Comparison of ENCODE assay signal across 8 mouse cellular contexts in the genomic region with DNA sequence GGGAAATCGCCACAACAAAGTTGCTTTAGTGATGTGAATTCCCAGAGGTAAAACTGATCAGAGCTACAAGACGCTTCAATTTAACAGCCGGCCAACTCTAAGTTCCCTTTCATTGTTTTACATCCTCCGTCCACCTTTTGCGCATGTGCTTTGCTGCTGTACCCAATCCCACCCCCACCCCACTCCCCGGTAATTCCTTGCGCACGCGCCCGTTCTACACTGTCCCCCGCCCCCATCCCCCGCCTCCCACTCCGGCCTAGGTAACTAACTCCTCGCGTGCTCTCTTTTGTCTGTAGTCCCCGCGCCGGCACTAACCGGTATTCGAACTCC. TPM values are rescaled to one million over a fixed set of nuclear protein-coding genes. Genes with fewer than 3 reads are reported as not detected.
A peak's percentile ranks its signal among the peaks of the same experiment; 100 is the strongest.
DNase-seq lines count a peak whose midpoint lies in the region; ATAC-seq and TF ChIP-seq lines count a peak whose summit lies in the region.

No protein-coding gene starts in this region.

- no peaks in the 10 kb centered on the region for H3K9me3 ChIP-seq in G1E (replicated peaks)
- H3K9me3 ChIP-seq in heart, postnatal 0 days (replicated peaks; ENCODE audit: control insufficient read depth, low read length): no peaks in the 10 kb centered on the region

- no peaks in the 10 kb centered on the region for H3K27me3 ChIP-seq in G1E (ENCODE audit: insufficient read depth, low read length)
- no peaks in the 10 kb centered on the region for H3K27me3 ChIP-seq in heart, postnatal 0 days (ENCODE audit: control insufficient read depth, insufficient read depth, low read length)

- no peak for ATAC-seq in G1E (ENCODE audit: extremely low read depth, insufficient number of reproducible peaks, low FRiP score, poor library complexity, severe bottlenecking)
- ATAC-seq in heart, postnatal 0 days (ENCODE audit: insufficient read depth, low read depth): peak; percentile 1; the same call in 1 of the 2 replicates
- peak; percentile 15; the same call in 1 of the 2 replicates for ATAC-seq in megakaryocyte progenitor cell, adult 5-6 weeks (replicated peaks; ENCODE audit: poor library complexity)

- H3K4me2 ChIP-seq in heart, postnatal 0 days (ENCODE audit: low read depth, low read length): peak overlapping the region; percentile 85

- WGBS in heart, postnatal 0 days: under 1% methylated on average over 20 of the region's 20 CpGs

- H3K4me3 ChIP-seq in G1E (ENCODE audit: low read depth, low read length): peak overlapping the region; percentile 74
- peak overlapping the region; percentile 80 for H3K4me3 ChIP-seq in heart, postnatal 0 days (ENCODE audit: low read depth, low read length)

- TF ChIP-seq CTCF in G1E (IDR thresholded peaks at IDR 0.05; ENCODE audit: low read depth, low read length): no peak
- no peak for TF ChIP-seq CTCF in heart, postnatal 0 days (IDR thresholded peaks at IDR 0.05; ENCODE audit: low read depth)

- H3K36me3 ChIP-seq in G1E (replicated peaks): peaks cover 55% of the 10 kb centered on the region
- H3K36me3 ChIP-seq in heart, postnatal 0 days (replicated peaks; ENCODE audit: control insufficient read depth, insufficient read depth, low read length): peaks cover 25% of the 10 kb centered on the region

- H3K4me1 ChIP-seq in G1E (ENCODE audit: insufficient read depth, low read depth, low read length): peaks cover 51% of the 10 kb centered on the region
- H3K4me1 ChIP-seq in heart, postnatal 0 days (ENCODE audit: control insufficient read depth, insufficient read depth): peaks cover 12% of the 10 kb centered on the region; the same call in 1 of the 2 replicates

- TF ChIP-seq EP300 in heart, postnatal 0 days (IDR thresholded peaks at IDR 0.05; ENCODE audit: low read depth): no peak

- H3K9ac ChIP-seq in heart, postnatal 0 days (replicated peaks; ENCODE audit: low read depth, low read length): peak overlapping the region; percentile 50

- H3K27ac ChIP-seq in heart, postnatal 0 days (ENCODE audit: low read depth): peak overlapping the region; percentile 63; the same call in 1 of the 2 replicates

- peak; percentile 88 for DNase-seq in heart, adult 11 months
- no peak for DNase-seq in heart, adult 9 months (ENCODE audit: low spot score in 2 of 2)
- peak; percentile 62 for DNase-seq in G1E (ENCODE audit: low spot score)
- no peak for DNase-seq in heart, postnatal 0 days (ENCODE audit: low spot score)
- DNase-seq in cerebellum, postnatal 36 days: no peak
- DNase-seq in urinary bladder, postnatal 36 days (ENCODE audit: low spot score in 2 of 2): no peak
- DNase-seq in adrenal gland, adult (ENCODE audit: inconsistent age in 2 of 2, low spot score in 1 of 2): no peak

RNA-seq across cellular contexts. Expression of a gene that starts 0.4 kb away (rescaled TPM):
- 92.2 and 99.8 TPM in 2 replicates for total RNA-seq in G1E (2014; fragmentation: Nextera tagmentation)
- 182 and 184 TPM in 2 replicates for total RNA-seq in G1E (2017)
- polyA plus RNA-seq in G1E (2012): 75.1 and 86.2 TPM in 2 replicates
- total RNA-seq in heart, postnatal 0 days (2014; rRNA removed; ENCODE audit: low replicate concordance): 83.7 and 100 TPM in 2 replicates
- polyA plus RNA-seq in heart, postnatal 0 days (2015; fragmentation: Nextera tagmentation; extraction: Ambion mirVana): 127 and 129 TPM in 2 replicates
- 268 TPM in 2 replicates for total RNA-seq in megakaryocyte progenitor cell, adult 5-6 weeks (2015)
- 171 and 192 TPM in 2 replicates for total RNA-seq in megakaryocyte progenitor cell, adult 5-6 weeks (2017)

RNA-seq across cellular contexts. Expression of a gene that starts 0.4 kb away (rescaled TPM):
- total RNA-seq in G1E (2014; fragmentation: Nextera tagmentation) (61.7 and 124 TPM in 2 replicates), G1E (2017) (40.9 and 47.6 TPM in 2 replicates)
- 111 and 118 TPM in 2 replicates for polyA plus RNA-seq in G1E (2012)
- total RNA-seq in heart, postnatal 0 days (2014; rRNA removed; ENCODE audit: low replicate concordance): 82.1 and 125 TPM in 2 replicates
- polyA plus RNA-seq in heart, postnatal 0 days (2015; fragmentation: Nextera tagmentation; extraction: Ambion mirVana): 35.0 and 35.8 TPM in 2 replicates
- total RNA-seq in megakaryocyte progenitor cell, adult 5-6 weeks (2015): 41.4 and 42.8 TPM in 2 replicates
- total RNA-seq in megakaryocyte progenitor cell, adult 5-6 weeks (2017): 49.6 and 52.8 TPM in 2 replicates

RNA-seq across cellular contexts. Expression of a gene that starts 6.1 kb away (rescaled TPM):
- total RNA-seq in G1E (2014; fragmentation: Nextera tagmentation) (19.7 and 22.0 TPM in 2 replicates), G1E (2017) (18.0 and 22.0 TPM in 2 replicates)
- 12.5 and 17.8 TPM in 2 replicates for polyA plus RNA-seq in G1E (2012)
- total RNA-seq in heart, postnatal 0 days (2014; rRNA removed; ENCODE audit: low replicate concordance): 50.9 and 79.3 TPM in 2 replicates
- 46.6 and 50.8 TPM in 2 replicates for polyA plus RNA-seq in heart, postnatal 0 days (2015; fragmentation: Nextera tagmentation; extraction: Ambion mirVana)
- 9.4 and 11.3 TPM in 2 replicates for total RNA-seq in megakaryocyte progenitor cell, adult 5-6 weeks (2015)
- total RNA-seq in megakaryocyte progenitor cell, adult 5-6 weeks (2017): 12.5 and 18.7 TPM in 2 replicates

RNA-seq across cellular contexts. Expression of a gene that starts 12.2 kb away (rescaled TPM):
- 30.9 and 62.1 TPM in 2 replicates for total RNA-seq in G1E (2014; fragmentation: Nextera tagmentation)
- total RNA-seq in G1E (2017): 20.9 and 22.2 TPM in 2 replicates
- polyA plus RNA-seq in G1E (2012): 201 and 246 TPM in 2 replicates
- 24.1 and 49.8 TPM in 2 replicates for total RNA-seq in heart, postnatal 0 days (2014; rRNA removed; ENCODE audit: low replicate concordance)
- 9.6 and 10.4 TPM in 2 replicates for polyA plus RNA-seq in heart, postnatal 0 days (2015; fragmentation: Nextera tagmentation; extraction: Ambion mirVana)
- total RNA-seq in megakaryocyte progenitor cell, adult 5-6 weeks (2015): 18.9 and 25.2 TPM in 2 replicates
- 11.8 and 12.8 TPM in 2 replicates for total RNA-seq in megakaryocyte progenitor cell, adult 5-6 weeks (2017)

RNA-seq across cellular contexts. Expression of a gene that starts 15.2 kb away (rescaled TPM):
- 3.7 and 6.7 TPM in 2 replicates for total RNA-seq in G1E (2014; fragmentation: Nextera tagmentation)
- total RNA-seq in G1E (2017): 0.98 and 1.8 TPM in 2 replicates
- polyA plus RNA-seq in G1E (2012): 0.03 and 0.12 TPM in 2 replicates
- not detected in 2 replicates for total RNA-seq in heart, postnatal 0 days (2014; rRNA removed; ENCODE audit: low replicate concordance)
- polyA plus RNA-seq in heart, postnatal 0 days (2015; fragmentation: Nextera tagmentation; extraction: Ambion mirVana): not detected in 2 replicates
- total RNA-seq in megakaryocyte progenitor cell, adult 5-6 weeks (2015): 1.5 and 2.7 TPM in 2 replicates
- total RNA-seq in megakaryocyte progenitor cell, adult 5-6 weeks (2017): 0.21 and 2.6 TPM in 2 replicates

Comparison
In these comparisons a context has a peak if more than half of its experiments do, and no peak if none do; other contexts are left out.
1. DNase-seq: peak in heart, adult 11 months (single experiment) and G1E (single experiment); none in heart, adult 9 months (0 of 2), heart, postnatal 0 days (single experiment), cerebellum, postnatal 36 days (0 of 2), urinary bladder, postnatal 36 days (0 of 2) and adrenal gland, adult (0 of 2).